Mouse (Mus musculus): ENCODE results near the gene Mid1. TPM values are rescaled to one million over a fixed set of nuclear protein-coding genes. Genes with fewer than 3 reads are reported as not detected.
A peak's percentile ranks its signal among the peaks of the same experiment; 100 is the strongest.

Gene Mid1
- polyA plus RNA-seq, 1 experiment from 2014 or later = 11.4 TPM

DNA sequence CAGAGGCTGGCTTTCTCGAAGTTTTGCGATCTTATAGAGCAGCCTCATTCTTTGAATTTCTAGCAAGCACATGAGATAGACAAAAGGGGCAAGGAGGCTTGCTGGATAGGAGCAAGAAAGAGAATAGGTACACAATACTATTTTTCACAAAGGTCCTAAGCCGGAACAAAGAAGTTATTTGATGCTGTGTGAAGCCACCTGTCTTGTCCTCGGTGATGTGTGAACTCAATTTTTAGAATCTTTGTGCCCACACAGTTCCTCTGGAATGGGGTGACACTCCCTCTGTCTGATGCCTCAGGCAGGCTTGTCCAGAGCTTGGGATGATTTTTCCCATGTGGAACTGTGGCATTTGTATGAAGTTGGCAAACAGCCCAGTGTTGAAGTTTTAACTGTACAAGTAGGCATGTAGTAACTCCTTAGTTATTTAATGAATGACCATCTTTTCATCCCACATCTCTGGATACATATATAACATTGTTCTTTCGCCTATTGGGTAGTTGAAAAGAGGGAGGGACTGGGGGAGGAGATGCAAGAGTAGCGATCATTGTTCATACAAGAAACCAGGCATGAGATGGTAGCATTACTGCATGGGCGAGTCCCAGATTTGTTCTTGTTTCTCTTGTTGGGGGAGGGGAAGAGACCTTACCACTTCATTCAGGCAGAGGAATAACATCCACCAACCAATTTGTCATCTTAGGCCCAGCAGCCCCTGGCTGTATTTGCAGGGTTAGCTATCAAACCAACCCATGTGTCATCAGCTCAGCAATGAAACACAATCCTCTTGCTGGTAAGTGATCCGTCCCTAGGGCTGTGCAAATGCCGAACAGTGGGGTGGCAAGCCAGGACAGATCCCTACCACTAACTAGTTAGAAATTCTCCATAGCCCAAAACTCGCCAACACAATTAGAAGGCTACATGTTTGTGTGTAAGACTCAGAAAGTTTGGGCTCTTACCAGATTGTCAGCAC, 196.5 kb downstream of the Mid1 start:
- H3K9ac ChIP-seq (replicated peaks; ENCODE audit: low read length) = peak overlapping the region; percentile 59
- no peaks in the 10 kb centered on the region; the same call in none of the 2 replicates for H3K27me3 ChIP-seq (ENCODE audit: control insufficient read depth, insufficient read depth, low read length)
- H3K27ac ChIP-seq (replicated peaks; ENCODE audit: low read depth, low read length) = peak overlapping the region; percentile 77
- DNase-seq (peak; percentile 25), ATAC-seq (ENCODE audit: low FRiP score, low TSS enrichment) (no peak)
- H3K36me3 ChIP-seq (ENCODE audit: control insufficient read depth, insufficient read depth, low read length) = no peaks in the 10 kb centered on the region
- peak overlapping the region; percentile 54 for H3K4me3 ChIP-seq (replicated peaks; ENCODE audit: low read depth, low read length)
- H3K9me3 ChIP-seq (ENCODE audit: control insufficient read depth, low read length) = no peaks in the 10 kb centered on the region
- H3K4me1 ChIP-seq (ENCODE audit: control insufficient read depth, insufficient read depth, low read length) = peaks cover 10% of the 10 kb centered on the region; the same call in 1 of the 2 replicates
- peak overlapping the region; percentile 64 for H3K4me2 ChIP-seq (ENCODE audit: low read length)
- 24% methylated on average over 10 of the region's 10 CpGs for WGBS

DNA sequence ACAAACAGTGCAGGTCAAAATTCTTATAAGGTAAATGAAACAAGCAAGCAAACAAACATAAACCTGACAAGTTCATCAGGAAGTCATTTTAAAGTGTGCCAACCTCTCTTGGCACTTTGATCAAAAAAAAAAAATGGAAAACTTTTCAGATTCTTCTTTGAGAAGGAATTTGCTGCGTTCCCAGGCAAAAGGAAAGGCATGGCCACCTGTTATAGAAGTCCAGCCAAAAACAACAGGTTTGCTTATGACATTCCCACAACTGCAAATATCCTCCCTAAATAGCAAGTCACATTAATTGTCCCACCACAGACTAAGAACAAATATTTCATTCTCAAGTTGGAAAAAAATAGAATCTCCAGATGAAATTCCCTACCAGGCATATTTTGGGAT, 197.2 kb downstream of the Mid1 start:
- Histone ChIP-seq H3K9me3 (ENCODE audit: control insufficient read depth, low read length) (no peaks in the 10 kb centered on the region), H3K4me2 (ENCODE audit: low read length) (peak overlapping the region; percentile 64), H3K9ac (replicated peaks; ENCODE audit: low read length) (no peak overlapping the region), H3K27me3 (ENCODE audit: control insufficient read depth, insufficient read depth, low read length) (no peaks in the 10 kb centered on the region; the same call in none of the 2 replicates), H3K4me3 (replicated peaks; ENCODE audit: low read depth, low read length) (no peak overlapping the region), H3K27ac (replicated peaks; ENCODE audit: low read depth, low read length) (no peak overlapping the region), H3K36me3 (ENCODE audit: control insufficient read depth, insufficient read depth, low read length) (no peaks in the 10 kb centered on the region), H3K4me1 (ENCODE audit: control insufficient read depth, insufficient read depth, low read length) (peaks cover 10% of the 10 kb centered on the region; the same call in 1 of the 2 replicates)
- DNase-seq (no peak), ATAC-seq (ENCODE audit: low FRiP score, low TSS enrichment) (no peak)
- 40% methylated on average over 1 of the region's 1 CpGs for WGBS

DNA sequence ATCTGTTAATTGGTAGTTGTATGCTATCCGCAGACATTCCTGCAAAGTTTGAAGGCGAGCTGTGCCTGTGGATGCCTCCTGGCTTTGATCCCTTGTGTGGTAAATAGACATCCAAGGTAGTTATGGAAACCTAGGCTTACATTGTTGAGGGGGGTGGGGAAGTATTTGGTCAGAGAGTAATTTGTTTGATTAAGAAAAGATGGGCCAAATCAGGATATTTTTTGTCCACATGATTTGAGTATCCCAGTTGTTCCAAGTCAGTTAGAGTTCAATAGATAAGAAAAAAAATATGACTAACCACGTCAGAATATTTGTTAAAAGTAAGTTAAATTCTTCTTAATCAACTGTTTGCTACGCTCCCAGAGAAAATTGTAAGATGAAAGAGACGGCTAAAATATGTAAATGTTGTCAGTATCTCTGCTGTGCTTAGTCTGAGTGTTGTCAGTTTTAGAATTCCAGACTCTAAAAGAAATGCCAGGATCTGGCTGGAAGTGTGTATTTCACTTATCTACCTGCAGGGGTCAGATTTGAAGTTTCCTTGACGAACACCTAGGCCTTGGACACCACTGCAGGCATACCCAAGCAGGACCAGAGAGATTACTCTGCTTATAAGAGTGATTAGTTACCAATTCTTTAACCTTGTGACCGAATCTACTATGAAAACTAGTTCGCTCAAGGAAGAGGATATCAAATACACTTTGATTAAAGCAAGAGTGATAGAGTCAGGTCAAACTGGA, 198.7 kb downstream of the Mid1 start:
- Histone ChIP-seq H3K4me1 (ENCODE audit: control insufficient read depth, insufficient read depth, low read length) (peaks cover 10% of the 10 kb centered on the region; the same call in 1 of the 2 replicates), H3K36me3 (ENCODE audit: control insufficient read depth, insufficient read depth, low read length) (no peaks in the 10 kb centered on the region), H3K4me2 (ENCODE audit: low read length) (peak overlapping the region; percentile 64), H3K9me3 (ENCODE audit: control insufficient read depth, low read length) (no peaks in the 10 kb centered on the region), H3K9ac (replicated peaks; ENCODE audit: low read length) (no peak overlapping the region), H3K27ac (replicated peaks; ENCODE audit: low read depth, low read length) (no peak overlapping the region), H3K4me3 (replicated peaks; ENCODE audit: low read depth, low read length) (0 out of 2 replicates have a peak overlapping the region, but pooled peaks have one; percentile 4), H3K27me3 (ENCODE audit: control insufficient read depth, insufficient read depth, low read length) (no peaks in the 10 kb centered on the region; the same call in none of the 2 replicates)
- no peak for ATAC-seq (ENCODE audit: low FRiP score, low TSS enrichment)
- WGBS = 32% methylated on average over 8 of the region's 8 CpGs
- peak; percentile 70 for DNase-seq

DNA sequence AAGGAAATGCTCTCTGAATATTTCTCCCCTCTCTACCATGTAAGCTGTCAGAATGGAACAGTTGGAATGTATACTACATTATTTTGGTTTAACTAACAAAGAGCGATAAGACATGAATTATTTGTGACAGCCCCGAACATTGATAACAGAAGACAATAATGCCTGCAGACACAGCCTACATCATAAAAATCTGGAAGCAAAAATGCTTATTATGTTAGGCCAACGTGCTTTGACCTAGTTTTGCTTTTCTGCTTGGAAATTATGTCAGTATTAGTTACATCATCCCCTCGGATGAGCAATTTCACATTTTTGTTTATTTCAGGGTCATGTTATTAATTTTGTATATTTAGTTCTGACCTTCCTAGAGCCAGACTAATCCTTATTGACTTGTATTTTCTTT, 205.5 kb downstream of the Mid1 start:
- DNase-seq (no peak), ATAC-seq (ENCODE audit: low FRiP score, low TSS enrichment) (no peak)
- no peaks in the 10 kb centered on the region for H3K27me3 ChIP-seq (ENCODE audit: control insufficient read depth, insufficient read depth, low read length)
- H3K4me2 ChIP-seq (ENCODE audit: low read length) = no peak overlapping the region
- 48% methylated on average over 4 of the region's 4 CpGs for WGBS
- no peaks in the 10 kb centered on the region for H3K9me3 ChIP-seq (ENCODE audit: control insufficient read depth, low read length)
- no peak overlapping the region for H3K27ac ChIP-seq (replicated peaks; ENCODE audit: low read depth, low read length)
- H3K9ac ChIP-seq (replicated peaks; ENCODE audit: low read length) = no peak overlapping the region
- H3K36me3 ChIP-seq (ENCODE audit: control insufficient read depth, insufficient read depth, low read length) = no peaks in the 10 kb centered on the region
- H3K4me3 ChIP-seq (replicated peaks; ENCODE audit: low read depth, low read length) = no peak overlapping the region
- no peaks in the 10 kb centered on the region for H3K4me1 ChIP-seq (ENCODE audit: control insufficient read depth, insufficient read depth, low read length)

DNA sequence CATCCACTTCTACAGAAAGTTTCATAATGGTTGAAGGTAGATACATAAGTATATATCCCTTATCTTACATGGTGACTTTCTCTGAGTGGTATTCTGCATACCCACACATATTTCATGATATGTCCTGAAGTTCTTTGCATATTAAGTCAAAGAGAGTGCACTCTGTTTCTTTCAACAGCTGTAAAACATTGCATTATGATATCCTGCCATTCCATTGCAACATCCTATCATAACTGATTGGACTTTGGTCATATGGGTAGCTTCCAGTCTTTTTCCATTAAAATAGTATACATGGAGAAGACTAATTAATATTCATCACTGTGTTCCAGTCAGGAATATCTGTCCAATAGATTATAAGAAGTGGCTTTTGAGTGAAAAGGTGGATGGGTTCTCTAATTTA, 207.1 kb downstream of the Mid1 start:
- Histone ChIP-seq H3K9ac (replicated peaks; ENCODE audit: low read length) (no peak overlapping the region), H3K9me3 (ENCODE audit: control insufficient read depth, low read length) (no peaks in the 10 kb centered on the region), H3K27ac (replicated peaks; ENCODE audit: low read depth, low read length) (no peak overlapping the region), H3K36me3 (ENCODE audit: control insufficient read depth, insufficient read depth, low read length) (no peaks in the 10 kb centered on the region), H3K4me3 (replicated peaks; ENCODE audit: low read depth, low read length) (no peak overlapping the region), H3K27me3 (ENCODE audit: control insufficient read depth, insufficient read depth, low read length) (no peaks in the 10 kb centered on the region), H3K4me1 (ENCODE audit: control insufficient read depth, insufficient read depth, low read length) (no peaks in the 10 kb centered on the region), H3K4me2 (ENCODE audit: low read length) (no peak overlapping the region)
- ATAC-seq (ENCODE audit: low FRiP score, low TSS enrichment) (no peak), DNase-seq (no peak)

DNA sequence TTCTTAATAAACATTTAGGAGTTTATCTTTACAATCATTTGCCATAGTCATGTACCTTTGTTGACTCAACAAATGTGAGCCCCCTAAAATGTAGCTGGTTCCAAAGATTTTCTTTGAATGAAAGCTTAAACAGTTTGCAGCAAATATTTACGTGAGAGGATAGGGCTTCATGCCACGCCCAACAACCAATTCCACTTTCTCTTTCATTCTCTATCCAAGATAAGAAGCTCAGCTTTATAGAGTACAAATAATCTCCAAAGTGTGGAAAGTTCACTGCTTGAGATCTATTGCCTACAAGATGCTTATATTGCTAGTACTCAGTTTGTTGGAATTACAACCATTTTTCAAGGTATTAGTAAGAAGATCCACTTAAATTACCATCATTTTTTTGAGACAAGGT, 207.6 kb downstream of the Mid1 start:
- no peak overlapping the region for H3K27ac ChIP-seq (replicated peaks; ENCODE audit: low read depth, low read length)
- H3K4me2 ChIP-seq (ENCODE audit: low read length) = no peak overlapping the region
- H3K9me3 ChIP-seq (ENCODE audit: control insufficient read depth, low read length) = no peaks in the 10 kb centered on the region
- H3K4me1 ChIP-seq (ENCODE audit: control insufficient read depth, insufficient read depth, low read length) = no peaks in the 10 kb centered on the region
- no peak for ATAC-seq (ENCODE audit: low FRiP score, low TSS enrichment)
- H3K27me3 ChIP-seq (ENCODE audit: control insufficient read depth, insufficient read depth, low read length) = no peaks in the 10 kb centered on the region
- no peak for DNase-seq
- no peak overlapping the region for H3K4me3 ChIP-seq (replicated peaks; ENCODE audit: low read depth, low read length)
- H3K36me3 ChIP-seq (ENCODE audit: control insufficient read depth, insufficient read depth, low read length) = no peaks in the 10 kb centered on the region
- 85% methylated on average over 2 of the region's 2 CpGs for WGBS
- no peak overlapping the region for H3K9ac ChIP-seq (replicated peaks; ENCODE audit: low read length)

DNA sequence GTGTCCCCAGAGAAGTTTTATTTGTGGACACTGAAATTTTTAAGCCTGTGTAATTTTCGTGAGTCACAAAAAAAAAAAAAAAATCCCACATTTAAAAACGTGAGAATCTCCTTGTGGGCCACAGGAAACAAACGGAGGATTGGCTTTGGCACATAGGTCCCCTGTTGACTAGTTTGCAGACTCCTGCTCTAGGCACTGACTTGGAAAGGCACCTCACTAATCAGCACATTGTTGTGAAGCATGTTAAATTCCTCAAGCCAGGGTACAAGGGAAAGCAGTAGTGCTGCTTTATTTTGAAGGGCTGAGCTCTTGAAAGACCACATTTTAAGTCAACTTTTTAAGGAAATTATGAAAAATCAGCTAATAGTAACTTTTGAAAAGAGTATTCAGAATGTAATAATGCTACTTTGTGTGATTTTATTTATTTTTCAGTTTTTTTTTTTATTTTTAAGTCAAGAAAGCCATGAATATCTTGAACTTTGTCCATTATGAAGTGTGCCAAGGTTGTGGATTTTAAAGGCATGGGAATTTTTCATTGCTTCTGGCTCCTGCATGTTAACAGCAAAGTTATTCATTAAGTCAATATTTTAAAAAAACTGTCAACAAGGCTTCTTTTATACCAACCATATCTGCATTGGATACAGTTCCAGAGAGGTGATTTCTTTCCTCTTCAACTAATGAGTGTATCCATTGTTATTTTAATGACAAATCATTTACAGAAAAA, 214.4 kb downstream of the Mid1 start:
- H3K9me3 ChIP-seq (ENCODE audit: control insufficient read depth, low read length) = no peaks in the 10 kb centered on the region
- no peak overlapping the region for H3K27ac ChIP-seq (replicated peaks; ENCODE audit: low read depth, low read length)
- DNase-seq = no peak
- H3K4me1 ChIP-seq (ENCODE audit: control insufficient read depth, insufficient read depth, low read length) = no peaks in the 10 kb centered on the region
- WGBS = 16% methylated on average over 3 of the region's 3 CpGs
- H3K36me3 ChIP-seq (ENCODE audit: control insufficient read depth, insufficient read depth, low read length) = no peaks in the 10 kb centered on the region
- H3K9ac ChIP-seq (replicated peaks; ENCODE audit: low read length) = no peak overlapping the region
- no peaks in the 10 kb centered on the region for H3K27me3 ChIP-seq (ENCODE audit: control insufficient read depth, insufficient read depth, low read length)
- no peak overlapping the region for H3K4me2 ChIP-seq (ENCODE audit: low read length)
- no peak overlapping the region for H3K4me3 ChIP-seq (replicated peaks; ENCODE audit: low read depth, low read length)
- ATAC-seq (ENCODE audit: low FRiP score, low TSS enrichment) = no peak

DNA sequence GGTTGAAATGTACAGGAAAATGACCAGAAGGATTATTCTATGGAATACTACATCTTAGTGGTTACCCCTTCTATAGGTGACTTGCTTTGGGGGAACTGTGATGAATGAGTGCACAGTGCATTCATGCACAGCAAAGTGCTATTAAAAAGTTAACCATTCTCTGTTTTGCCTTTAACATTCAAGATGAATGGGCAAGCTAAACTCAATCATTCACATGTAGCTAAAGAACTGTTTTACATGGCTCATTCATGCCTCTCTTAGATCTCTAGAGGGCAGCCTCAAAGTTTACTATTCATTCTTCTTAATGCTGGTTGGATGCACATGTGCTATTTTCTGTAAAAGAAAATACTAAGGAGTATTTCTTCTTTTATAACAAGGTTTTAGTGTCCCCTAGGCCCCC, 217.9 kb downstream of the Mid1 start:
- Histone ChIP-seq H3K4me1 (ENCODE audit: control insufficient read depth, insufficient read depth, low read length) (no peaks in the 10 kb centered on the region), H3K9ac (replicated peaks; ENCODE audit: low read length) (no peak overlapping the region), H3K9me3 (ENCODE audit: control insufficient read depth, low read length) (no peaks in the 10 kb centered on the region), H3K4me2 (ENCODE audit: low read length) (no peak overlapping the region), H3K27me3 (ENCODE audit: control insufficient read depth, insufficient read depth, low read length) (no peaks in the 10 kb centered on the region), H3K4me3 (replicated peaks; ENCODE audit: low read depth, low read length) (no peak overlapping the region), H3K27ac (replicated peaks; ENCODE audit: low read depth, low read length) (no peak overlapping the region), H3K36me3 (ENCODE audit: control insufficient read depth, insufficient read depth, low read length) (no peaks in the 10 kb centered on the region)
- no peak for ATAC-seq (ENCODE audit: low FRiP score, low TSS enrichment)
- no peak for DNase-seq
